Comparison of ENCODE assay signal across 8 mouse cellular contexts in the genomic region with DNA sequence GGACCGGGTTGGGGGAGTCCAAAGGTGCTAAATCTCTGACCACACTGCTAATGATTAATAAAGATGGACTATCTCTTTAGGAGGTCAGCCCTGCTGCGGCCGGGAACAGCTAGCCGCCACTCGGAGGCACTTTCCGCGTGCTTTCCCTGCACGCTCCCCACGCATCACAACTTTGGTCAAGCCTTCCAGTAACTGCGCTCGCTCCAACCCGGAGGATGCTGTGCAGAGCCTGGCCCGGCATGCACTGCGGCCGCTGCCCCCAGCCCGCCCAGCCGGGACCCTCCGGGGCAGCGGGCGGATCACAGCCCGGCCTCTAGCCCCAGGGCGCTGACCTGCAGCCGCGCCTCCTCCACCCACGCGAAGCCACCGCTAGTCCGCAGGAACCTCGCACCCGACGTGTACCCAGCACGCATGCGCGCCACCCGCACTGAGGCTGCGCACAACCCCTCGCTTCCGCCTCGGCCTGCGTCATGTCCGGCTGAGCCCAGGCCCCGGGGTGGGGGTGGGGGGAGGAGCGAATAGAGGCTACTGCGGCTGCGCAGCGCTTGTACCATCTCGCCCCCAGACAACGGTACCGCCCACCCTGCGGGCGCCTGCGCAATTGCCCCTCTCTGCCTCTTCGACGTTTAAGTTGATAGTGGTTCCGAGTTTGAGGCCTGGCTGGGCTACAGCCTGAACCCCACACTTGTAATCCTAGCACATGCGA. TPM values are rescaled to one million over a fixed set of nuclear protein-coding genes. Genes with fewer than 3 reads are reported as not detected.
A peak's percentile ranks its signal among the peaks of the same experiment; 100 is the strongest.
DNase-seq lines count a peak whose midpoint lies in the region; ATAC-seq lines count a peak whose summit lies in the region.

No protein-coding gene starts in this region.

- no peaks in the 10 kb centered on the region for H3K9me3 ChIP-seq in megakaryocyte, embryonic 14.5 days

- peak; percentile 100 for DNase-seq in ZHBTc4 (ENCODE audit: low read depth, low spot score)
- DNase-seq in gastrocnemius, adult 8-10 months (ENCODE audit: low spot score in 2 of 2), result peak; percentile 95 to 96
- DNase-seq in hindlimb bud, embryonic 11.5 days (ENCODE audit: extremely low spot score, low read depth, low spot score), result peak; percentile 93
- DNase-seq in left cerebral cortex, adult 8-10 months (ENCODE audit: low spot score in 2 of 2), result peak; percentile 90 to 97
- DNase-seq in right cerebral cortex, postnatal 10 days (ENCODE audit: low spot score in 2 of 2), result peak; percentile 98 to 99
- peak; percentile 100 for DNase-seq in urinary bladder, postnatal 25 days (ENCODE audit: low spot score)

- H3K36me3 ChIP-seq in megakaryocyte, embryonic 14.5 days (replicated peaks; ENCODE audit: low read length), result peaks cover 31% of the 10 kb centered on the region

- H3K4me1 ChIP-seq in megakaryocyte, embryonic 14.5 days, result peaks cover 68% of the 10 kb centered on the region

- ATAC-seq in common myeloid progenitor, adult 5-6 weeks (replicated peaks; ENCODE audit: low read depth, poor library complexity, severe bottlenecking), result peak; percentile 75

- no peaks in the 10 kb centered on the region for H3K27me3 ChIP-seq in megakaryocyte, embryonic 14.5 days (replicated peaks)

- peak overlapping the region; percentile 97 for H3K4me3 ChIP-seq in megakaryocyte, embryonic 14.5 days (replicated peaks)

RNA-seq across cellular contexts. Expression of gene Park7, which starts 4.6 kb away (rescaled TPM):
- 369 and 397 TPM in 2 replicates for total RNA-seq in common myeloid progenitor, adult 5-6 weeks (2017)
- total RNA-seq in gastrocnemius, adult 8-10 months (2022), result 100 to 1,000 TPM; 660 to 858 (median 779) TPM
- total RNA-seq in left cerebral cortex, adult 8-10 months (2022), result 100 to 1,000 TPM; 202 to 227 (median 214) TPM
- polyA plus RNA-seq in megakaryocyte, embryonic 14.5 days (2012; ENCODE audit: insufficient read depth, low replicate concordance), result 90.4 and 277 TPM in 2 replicates

RNA-seq across cellular contexts. Expression of gene Tnfrsf9, which starts 4.8 kb away (rescaled TPM):
- not detected in 2 replicates for total RNA-seq in common myeloid progenitor, adult 5-6 weeks (2017)
- total RNA-seq in gastrocnemius, adult 8-10 months (2022), result under 1 TPM; 0.13 to 0.65 (median 0.19) TPM
- total RNA-seq in left cerebral cortex, adult 8-10 months (2022), result under 1 TPM; 0.37 to 0.55 (median 0.42) TPM
- 1.0 TPM in 1 of 2 replicates, not detected in the other for polyA plus RNA-seq in megakaryocyte, embryonic 14.5 days (2012; ENCODE audit: insufficient read depth, low replicate concordance)

RNA-seq across cellular contexts. Expression of gene Errfi1, which starts 55.9 kb away (rescaled TPM):
- total RNA-seq in common myeloid progenitor, adult 5-6 weeks (2017), result 0.05 and 0.59 TPM in 2 replicates
- total RNA-seq in gastrocnemius, adult 8-10 months (2022), result 10 to 100 TPM; 12.1 to 28.7 (median 15.0) TPM
- 10 to 100 TPM; 25.4 to 28.1 (median 26.1) TPM for total RNA-seq in left cerebral cortex, adult 8-10 months (2022)
- 0.06 TPM in 1 of 2 replicates, not detected in the other for polyA plus RNA-seq in megakaryocyte, embryonic 14.5 days (2012; ENCODE audit: insufficient read depth, low replicate concordance)

Comparison
In these comparisons a context has a peak if more than half of its experiments do, and no peak if none do; other contexts are left out.
1. Peak in every context shown above with its lines: DNase-seq, ATAC-seq and H3K4me3 ChIP-seq.